Mouse (Mus musculus) kidney, adult 2 months (tissue): Measurements from ENCODE around the gene Stard7.

Source experiments
- CTCF ChIP-seq: fragments of 200-500 bp; conservative IDR thresholded peaks from 2 replicates; pipeline ENCODE4 v1.5.1; 2011; ENCODE audit warnings: low read depth, mild to moderate bottlenecking, control low read depth, low read length, moderate library complexity, mixed read lengths; ENCODE audit not compliant: insufficient read depth, insufficient read length
- POLR2A ChIP-seq: fragments of 200-500 bp; IDR thresholded peaks from one replicate; pipeline ENCODE4 v1.6.1; 2011; ENCODE audit warnings: low read depth, low read length, control low read depth

- TF ChIP-seq POLR2A (no peak), CTCF (no peak)
These were observed 7.5 kb upstream of the Stard7 start for GRCm38 (mm10) chr2:127262480-127262879.
